Mouse (Mus musculus) neural tube, embryonic 12.5 days (tissue): ENCODE data around the gene Nav3. TPM values are rescaled to one million over a fixed set of nuclear protein-coding genes. Genes with fewer than 3 reads are reported as not detected.

Source experiments
- ATAC-seq: fragments of 200-750 bp; cut with Nextera tagmentation; 2 replicates; pipeline ENCODE4 v1.8.0; 2017; ENCODE audit warnings: low read depth, mild to moderate bottlenecking, moderate TSS enrichment, moderate library complexity; ENCODE audit not compliant: low FRiP score
- H3K27ac ChIP-seq: fragments of 300-500 bp; sonication (generic); 2 replicates; pipeline ENCODE4 v1.5.1; 2016
- H3K27me3 ChIP-seq: fragments of 300-500 bp; sonication (generic); replicated peaks from 2 replicates; pipeline ENCODE4 v1.6.1; 2016; ENCODE audit warnings: mild to moderate bottlenecking
- H3K36me3 ChIP-seq: fragments of 300-500 bp; sonication (generic); 2 replicates; pipeline ENCODE4 v1.6.1; 2016; ENCODE audit warnings: mild to moderate bottlenecking
- H3K4me1 ChIP-seq: fragments of 300-500 bp; sonication (generic); 2 replicates; pipeline ENCODE4 v1.6.1; 2016
- H3K4me2 ChIP-seq: fragments of 300-500 bp; sonication (generic); replicated peaks from 2 replicates; pipeline ENCODE4 v1.6.1; 2016; ENCODE audit warnings: mild to moderate bottlenecking
- H3K4me3 ChIP-seq: fragments of 300-500 bp; sonication (generic); 2 replicates; pipeline ENCODE4 v1.5.1; 2016
- H3K9ac ChIP-seq: fragments of 300-500 bp; sonication (generic); 2 replicates; pipeline ENCODE4 v1.6.1; 2016; ENCODE audit warnings: mild to moderate bottlenecking
- H3K9me3 ChIP-seq: fragments of 300-500 bp; sonication (generic); 2 replicates; pipeline ENCODE4 v1.6.1; 2016; ENCODE audit warnings: mild to moderate bottlenecking
- WGBS: fragments of 180-500 bp; shearing (Covaris S2); methylation state at CpG from one replicate; pipeline ENCODE4 v1.1.7; 2016; 5-methylcytosine and 5-hydroxymethylcytosine counted together
- polyA plus RNA-seq: library from polyadenylated mRNA; unstranded; fragments of >200 nt; fragmentation: Nextera tagmentation; extraction: Ambion mirVana; gene quantifications from 2 replicates; pipeline ENCODE4 v1.2.1, GENCODE M21; 2016

Gene Nav3
- polyA plus RNA-seq, 1 experiment from 2014 or later: 19.5 TPM

DNA sequence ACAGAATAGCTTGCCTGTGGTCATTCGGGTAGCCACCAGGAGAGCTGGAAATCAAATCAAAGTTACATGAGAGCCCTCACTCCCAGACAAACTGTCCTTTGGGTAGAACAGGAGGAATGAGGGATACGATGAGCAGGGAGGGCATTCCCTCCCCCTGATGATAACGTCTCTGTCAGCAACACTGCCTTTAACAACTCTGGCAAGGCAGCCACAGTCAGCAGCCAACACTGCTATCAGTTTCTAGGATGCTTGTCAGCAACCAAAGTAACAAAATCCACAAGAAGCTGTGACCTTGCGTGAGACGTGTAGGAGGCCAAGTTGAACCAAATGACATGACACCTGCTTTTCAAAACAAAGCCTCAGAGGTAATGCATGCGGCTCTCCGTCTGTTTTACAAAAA lies 103.9 kb downstream of the Nav3 start:
- 81% methylated on average over 7 of the region's 7 CpGs for WGBS
- no peaks in the 10 kb centered on the region for H3K9me3 ChIP-seq

DNA sequence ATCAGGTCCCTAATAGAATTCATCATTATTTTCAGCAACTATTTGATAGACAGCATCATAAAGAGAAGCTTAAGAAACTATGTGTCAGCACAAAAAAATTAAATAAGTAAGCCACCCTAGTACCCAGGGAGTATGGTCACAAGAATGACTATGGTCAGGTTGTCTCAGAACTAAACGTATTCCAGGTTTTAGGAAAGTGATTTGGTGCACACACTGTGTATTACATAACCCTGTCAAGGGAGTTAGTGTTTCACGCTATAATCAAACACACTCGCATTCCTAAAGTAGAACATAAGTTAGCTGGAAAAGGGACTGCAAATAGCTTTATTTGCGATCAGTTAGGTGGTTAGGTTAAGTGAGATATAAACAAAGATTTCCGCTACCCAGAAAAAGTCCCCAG lies 126.0 kb downstream of the Nav3 start:
- Histone ChIP-seq H3K9ac (no peak overlapping the region), H3K4me2 (no peak overlapping the region), H3K27me3 (no peaks in the 10 kb centered on the region), H3K9me3 (no peaks in the 10 kb centered on the region), H3K4me3 (no peak overlapping the region), H3K27ac (no peak overlapping the region), H3K36me3 (no peaks in the 10 kb centered on the region), H3K4me1 (no peaks in the 10 kb centered on the region)
- WGBS: 90% methylated on average over 5 of the region's 5 CpGs
- no peak for ATAC-seq

More for the DNA sequence above, 103.9 kb downstream of the Nav3 start:
- no peaks in the 10 kb centered on the region for H3K4me1 ChIP-seq
- no peaks in the 10 kb centered on the region for H3K36me3 ChIP-seq
- H3K9ac ChIP-seq: no peak overlapping the region
- H3K4me2 ChIP-seq: no peak overlapping the region
- no peak overlapping the region for H3K4me3 ChIP-seq
- ATAC-seq: no peak
- H3K27ac ChIP-seq: no peak overlapping the region
- H3K27me3 ChIP-seq: no peaks in the 10 kb centered on the region

DNA sequence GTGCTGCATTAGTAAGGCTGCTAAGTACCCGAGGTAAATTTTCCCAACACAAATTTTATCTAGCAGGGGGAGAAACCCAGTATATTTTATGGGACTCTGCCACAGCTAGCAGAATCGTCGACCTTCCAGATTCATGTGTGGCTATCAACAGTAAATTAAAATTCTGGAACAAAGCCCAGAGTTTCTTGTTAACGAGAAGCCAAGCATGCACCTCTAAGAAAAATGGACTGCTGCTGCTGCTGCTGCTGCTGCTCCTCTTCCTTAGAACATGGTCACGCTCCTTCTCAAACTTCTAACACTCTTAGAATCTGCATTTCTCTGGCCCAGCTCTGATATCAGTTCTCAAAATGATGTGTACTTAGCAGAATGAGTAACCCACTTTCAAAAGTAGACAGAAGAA lies 126.4 kb downstream of the Nav3 start:
- ATAC-seq: no peak
- 59% methylated on average over 5 of the region's 5 CpGs for WGBS
- no peaks in the 10 kb centered on the region for H3K4me1 ChIP-seq
- H3K9ac ChIP-seq: no peak overlapping the region
- no peak overlapping the region for H3K27ac ChIP-seq
- no peak overlapping the region for H3K4me2 ChIP-seq
- H3K9me3 ChIP-seq: no peaks in the 10 kb centered on the region
- H3K4me3 ChIP-seq: no peak overlapping the region
- H3K27me3 ChIP-seq: no peaks in the 10 kb centered on the region
- H3K36me3 ChIP-seq: no peaks in the 10 kb centered on the region

DNA sequence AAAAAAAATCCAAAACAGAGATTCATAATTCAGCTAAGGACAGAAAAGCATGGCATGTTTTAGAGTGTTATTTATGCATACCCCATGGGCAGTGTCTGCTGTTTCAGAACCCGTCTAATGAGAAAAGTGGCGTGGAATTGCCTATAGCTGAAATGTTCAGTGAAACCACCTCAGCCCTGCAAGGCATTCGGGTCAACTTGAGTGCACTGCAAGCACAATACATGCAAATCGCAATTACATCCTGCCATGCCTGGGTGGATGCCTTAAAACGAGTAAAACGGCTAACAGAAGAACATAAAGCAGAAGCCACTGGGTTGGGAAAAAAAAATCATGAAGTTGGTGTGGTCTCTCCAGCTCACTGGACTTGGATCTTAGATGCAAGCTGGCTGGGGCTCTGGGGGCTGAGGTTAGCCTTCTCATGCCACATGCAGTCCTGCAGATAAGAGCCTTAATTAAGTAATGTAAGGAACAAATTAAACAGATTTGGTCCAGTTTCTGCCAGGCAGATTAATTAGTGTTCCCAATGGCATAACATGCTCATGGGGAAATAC lies 133.8 kb downstream of the Nav3 start:
- no peak overlapping the region for H3K4me2 ChIP-seq
- no peaks in the 10 kb centered on the region for H3K36me3 ChIP-seq
- H3K4me1 ChIP-seq: 0 out of 2 replicates have a peak, but pooled peaks cover 5% of the 10 kb centered on the region
- no peak overlapping the region for H3K9ac ChIP-seq
- ATAC-seq: no peak
- 43% methylated on average over 6 of the region's 6 CpGs for WGBS
- no peak overlapping the region for H3K4me3 ChIP-seq
- no peak overlapping the region for H3K27ac ChIP-seq
- no peaks in the 10 kb centered on the region for H3K27me3 ChIP-seq
- no peaks in the 10 kb centered on the region for H3K9me3 ChIP-seq

DNA sequence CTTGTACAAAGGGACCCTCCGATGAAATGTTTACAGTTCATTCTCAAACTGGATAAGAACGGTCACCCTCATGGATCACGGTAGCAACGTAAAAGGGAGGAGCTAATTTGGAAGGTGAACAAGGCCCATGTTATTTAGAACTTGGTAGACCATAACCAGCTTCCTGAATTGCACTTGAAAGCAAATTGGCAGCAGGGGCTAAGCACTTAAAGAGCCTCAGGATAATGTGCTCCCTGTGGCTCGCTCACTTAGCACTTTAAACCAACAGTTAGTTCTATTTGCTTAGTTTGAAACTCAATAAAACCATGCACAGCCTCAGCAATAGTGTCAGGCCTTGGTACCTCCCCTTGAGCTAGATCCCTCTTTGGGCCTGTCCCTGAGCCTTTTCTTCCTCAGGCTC lies 138.7 kb downstream of the Nav3 start:
- ATAC-seq: no peak
- no peak overlapping the region for H3K4me3 ChIP-seq
- H3K36me3 ChIP-seq: no peaks in the 10 kb centered on the region
- 39% methylated on average over 5 of the region's 5 CpGs for WGBS
- H3K9ac ChIP-seq: no peak overlapping the region
- H3K4me2 ChIP-seq: no peak overlapping the region
- no peaks in the 10 kb centered on the region for H3K27me3 ChIP-seq
- H3K9me3 ChIP-seq: 0 out of 2 replicates have a peak, but pooled peaks cover 2% of the 10 kb centered on the region
- H3K27ac ChIP-seq: no peak overlapping the region
- H3K4me1 ChIP-seq: 0 out of 2 replicates have a peak, but pooled peaks cover 3% of the 10 kb centered on the region

DNA sequence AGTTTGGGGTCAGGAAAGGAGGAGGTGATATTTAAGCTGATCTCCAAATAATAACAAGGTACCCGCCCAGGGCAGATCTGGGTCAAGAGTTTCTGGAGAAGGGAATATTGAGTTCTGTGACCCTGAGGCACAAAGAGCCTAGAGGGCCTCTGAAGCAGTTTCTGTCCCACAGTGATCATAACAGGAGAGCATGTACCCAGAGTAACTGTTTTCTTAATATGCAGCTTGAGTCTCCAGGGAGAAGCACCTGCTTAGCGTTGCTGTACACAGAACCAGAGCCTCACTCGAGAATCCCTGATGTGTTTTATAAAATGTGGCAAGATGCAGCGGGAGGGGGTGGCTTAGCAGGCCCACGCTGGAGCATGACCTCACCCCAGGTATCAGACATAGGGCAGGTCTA lies 141.5 kb downstream of the Nav3 start:
- Histone ChIP-seq H3K9me3 (0 out of 2 replicates have a peak, but pooled peaks cover 3% of the 10 kb centered on the region), H3K9ac (no peak overlapping the region), H3K4me3 (no peak overlapping the region), H3K4me1 (no peaks in the 10 kb centered on the region), H3K27me3 (no peaks in the 10 kb centered on the region), H3K36me3 (no peaks in the 10 kb centered on the region), H3K27ac (no peak overlapping the region), H3K4me2 (no peak overlapping the region)
- 68% methylated on average over 5 of the region's 5 CpGs for WGBS
- ATAC-seq: no peak

DNA sequence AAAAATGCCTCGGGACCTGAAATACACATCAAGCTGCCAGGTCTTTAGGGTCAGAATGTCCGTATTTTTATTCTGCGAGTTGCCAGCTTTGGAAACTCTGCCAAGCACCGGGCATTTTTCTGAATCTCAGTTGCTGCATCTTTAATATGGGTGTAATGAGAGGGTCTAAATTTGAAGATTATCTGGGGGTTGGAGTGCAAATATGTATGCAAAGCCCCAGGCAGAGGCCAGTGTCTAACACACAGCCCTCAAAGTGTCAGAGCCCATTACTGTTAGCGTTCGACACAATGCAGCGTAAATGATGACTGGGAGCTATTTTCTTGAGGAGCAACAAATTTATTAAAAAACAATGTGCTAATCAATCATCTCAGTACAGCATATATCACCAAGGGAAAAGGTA lies 142.0 kb downstream of the Nav3 start:
- no peak for ATAC-seq

DNA sequence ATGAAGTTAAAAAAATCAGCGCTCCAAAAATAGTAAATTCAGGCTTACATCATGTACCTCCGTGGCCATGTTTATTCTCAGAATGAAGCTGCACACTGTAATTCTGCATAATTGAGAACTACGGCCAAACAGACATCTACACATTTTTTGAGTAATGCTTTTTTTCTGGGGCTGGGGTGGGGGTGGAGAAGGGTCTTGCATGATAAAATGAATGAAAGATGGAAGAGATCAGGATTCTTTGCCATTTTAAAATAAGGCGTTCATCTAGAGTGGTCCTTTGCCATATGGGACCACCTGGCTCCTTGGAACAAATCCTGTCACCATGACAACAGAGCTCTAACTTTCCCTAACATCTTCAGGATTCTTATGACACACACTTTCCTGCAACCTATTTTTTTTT lies 146.5 kb downstream of the Nav3 start:
- no peak overlapping the region for H3K27ac ChIP-seq
- no peak overlapping the region for H3K9ac ChIP-seq
- no peaks in the 10 kb centered on the region for H3K27me3 ChIP-seq
- H3K9me3 ChIP-seq: 0 out of 2 replicates have a peak, but pooled peaks cover 3% of the 10 kb centered on the region
- H3K36me3 ChIP-seq: no peaks in the 10 kb centered on the region
- ATAC-seq: no peak
- H3K4me3 ChIP-seq: no peak overlapping the region
- no peaks in the 10 kb centered on the region for H3K4me1 ChIP-seq
- H3K4me2 ChIP-seq: no peak overlapping the region
- WGBS: 88% methylated on average over 4 of the region's 4 CpGs

More for the DNA sequence above, 142.0 kb downstream of the Nav3 start:
- Histone ChIP-seq H3K36me3 (no peaks in the 10 kb centered on the region), H3K4me1 (no peaks in the 10 kb centered on the region), H3K4me3 (no peak overlapping the region), H3K27me3 (no peaks in the 10 kb centered on the region), H3K9me3 (0 out of 2 replicates have a peak, but pooled peaks cover 3% of the 10 kb centered on the region), H3K27ac (no peak overlapping the region), H3K9ac (no peak overlapping the region), H3K4me2 (no peak overlapping the region)
- 73% methylated on average over 7 of the region's 7 CpGs for WGBS

DNA sequence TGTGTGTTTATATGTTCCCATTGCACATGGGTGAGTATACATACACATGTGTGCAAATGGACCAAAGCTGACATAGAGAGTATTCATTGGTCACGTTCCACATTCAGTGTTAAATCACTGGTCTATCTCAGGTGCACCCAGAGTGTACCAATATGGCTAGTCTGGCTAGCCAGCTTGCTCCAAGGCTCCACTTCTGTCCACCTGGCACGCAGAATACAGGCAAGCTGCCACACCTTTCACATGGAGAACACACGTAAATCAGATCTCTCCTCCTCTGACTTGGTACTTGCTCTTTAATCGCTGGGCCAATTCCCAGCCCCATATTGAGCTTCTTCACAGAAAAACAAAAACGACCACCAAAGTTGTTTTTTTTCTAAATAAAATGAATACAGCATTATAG lies 150.4 kb downstream of the Nav3 start:
- no peak overlapping the region for H3K4me3 ChIP-seq
- no peaks in the 10 kb centered on the region for H3K9me3 ChIP-seq
- H3K4me1 ChIP-seq: no peaks in the 10 kb centered on the region
- H3K36me3 ChIP-seq: no peaks in the 10 kb centered on the region
- no peak overlapping the region for H3K27ac ChIP-seq
- no peak overlapping the region for H3K4me2 ChIP-seq
- no peaks in the 10 kb centered on the region for H3K27me3 ChIP-seq
- 86% methylated on average over 5 of the region's 5 CpGs for WGBS
- H3K9ac ChIP-seq: no peak overlapping the region
- ATAC-seq: no peak

DNA sequence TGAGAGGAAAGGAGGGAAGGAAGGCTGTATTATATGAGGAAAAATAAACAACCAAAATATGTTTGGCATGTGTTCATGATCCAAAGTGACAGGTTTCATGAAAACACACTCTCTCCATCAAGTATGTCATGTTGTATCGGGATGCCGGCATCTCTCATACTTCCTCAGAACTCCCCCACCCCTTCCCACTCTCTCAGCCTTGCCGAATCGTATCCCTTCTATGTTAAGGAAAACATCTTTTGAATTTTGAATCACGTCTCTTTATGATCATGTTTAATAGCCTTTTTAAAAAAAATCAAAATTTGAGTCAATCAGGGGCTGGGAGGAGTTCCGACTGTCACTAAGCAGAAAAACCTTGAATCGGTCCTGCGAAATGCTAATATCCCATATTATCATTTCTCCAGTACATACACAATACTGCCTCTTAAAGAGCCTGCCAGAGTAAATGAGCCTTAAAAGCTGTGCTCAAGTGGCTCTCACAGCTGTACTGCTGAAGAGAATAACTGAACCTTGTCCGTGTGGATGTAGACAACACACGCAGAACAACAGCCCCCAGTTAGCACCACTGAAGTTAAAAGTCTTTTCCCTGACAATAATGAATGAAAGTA lies 165.9 kb downstream of the Nav3 start:
- Histone ChIP-seq H3K4me1 (no peaks in the 10 kb centered on the region), H3K27me3 (no peaks in the 10 kb centered on the region), H3K36me3 (no peaks in the 10 kb centered on the region), H3K27ac (no peak overlapping the region), H3K9ac (no peak overlapping the region), H3K4me2 (no peak overlapping the region), H3K9me3 (no peaks in the 10 kb centered on the region), H3K4me3 (no peak overlapping the region)
- no peak for ATAC-seq
- 82% methylated on average over 10 of the region's 10 CpGs for WGBS

DNA sequence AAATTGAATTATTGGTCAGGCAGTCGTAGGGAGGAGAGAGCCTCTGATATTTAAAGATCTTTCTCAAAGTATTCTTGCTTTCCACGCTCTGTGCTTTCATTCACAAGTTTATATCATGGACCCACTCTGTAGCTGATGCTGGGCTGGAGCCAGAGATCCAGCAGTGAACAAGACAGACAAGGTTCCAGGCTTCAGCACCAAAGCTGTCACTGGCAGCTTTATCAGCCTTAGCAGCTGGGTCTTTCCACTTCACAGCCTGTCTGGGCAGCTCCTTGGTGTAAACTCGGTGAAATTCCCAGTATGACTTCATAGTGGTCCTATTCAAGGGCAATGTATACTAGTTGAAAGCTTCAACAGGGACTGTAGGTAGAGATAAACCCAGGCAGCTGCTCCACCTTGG lies 172.1 kb downstream of the Nav3 start:
- Histone ChIP-seq H3K27me3 (no peaks in the 10 kb centered on the region), H3K4me2 (no peak overlapping the region), H3K4me1 (no peaks in the 10 kb centered on the region), H3K36me3 (no peaks in the 10 kb centered on the region), H3K9ac (no peak overlapping the region), H3K9me3 (no peaks in the 10 kb centered on the region), H3K4me3 (no peak overlapping the region), H3K27ac (no peak overlapping the region)
- no peak for ATAC-seq
- 85% methylated on average over 3 of the region's 3 CpGs for WGBS

DNA sequence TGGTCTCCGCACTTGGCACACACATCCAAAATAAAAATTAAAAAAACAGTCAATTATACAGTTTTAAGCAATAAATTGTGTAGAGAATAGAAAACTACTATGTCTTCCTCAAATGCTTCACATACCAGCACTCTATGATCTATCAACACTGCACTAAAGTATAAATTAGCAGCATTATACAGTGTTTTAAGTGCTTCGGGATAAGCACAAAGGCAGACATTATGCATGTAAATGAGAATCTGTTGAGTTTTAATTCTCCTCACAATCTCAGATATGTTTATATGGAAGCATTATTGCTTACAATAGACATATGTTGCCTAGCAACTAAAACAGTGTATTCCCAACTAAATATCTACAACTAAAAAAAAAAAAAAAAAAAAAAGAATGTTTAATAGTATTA lies 183.2 kb downstream of the Nav3 start:
- Histone ChIP-seq H3K27me3 (no peaks in the 10 kb centered on the region), H3K4me1 (no peaks in the 10 kb centered on the region), H3K4me2 (no peak overlapping the region), H3K4me3 (no peak overlapping the region), H3K9me3 (no peaks in the 10 kb centered on the region), H3K36me3 (no peaks in the 10 kb centered on the region), H3K9ac (no peak overlapping the region), H3K27ac (no peak overlapping the region)
- no peak for ATAC-seq
- WGBS: 85% methylated on average over 2 of the region's 2 CpGs

DNA sequence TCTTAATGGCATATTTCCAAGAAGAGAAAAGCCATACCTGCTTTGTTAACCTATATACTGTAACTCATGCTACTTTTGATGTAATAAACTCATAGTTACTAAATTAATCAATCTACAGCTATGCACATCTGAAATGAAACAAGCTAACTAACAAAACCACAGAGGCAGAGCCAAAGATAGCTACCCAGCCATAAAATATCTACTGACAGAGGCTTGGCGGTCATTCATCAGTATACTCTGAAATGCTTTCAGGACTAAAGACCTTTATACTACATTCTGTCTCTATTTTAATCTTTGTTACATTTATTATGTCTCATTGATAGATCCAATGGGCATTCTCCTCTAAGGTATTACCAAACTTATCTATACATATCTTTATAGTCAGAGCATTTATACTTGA lies 185.4 kb downstream of the Nav3 start:
- no peaks in the 10 kb centered on the region for H3K9me3 ChIP-seq
- no peak overlapping the region for H3K4me2 ChIP-seq
- H3K4me1 ChIP-seq: no peaks in the 10 kb centered on the region
- no peak for ATAC-seq
- no peak overlapping the region for H3K9ac ChIP-seq
- H3K4me3 ChIP-seq: no peak overlapping the region
- no peaks in the 10 kb centered on the region for H3K27me3 ChIP-seq
- H3K27ac ChIP-seq: no peak overlapping the region
- H3K36me3 ChIP-seq: no peaks in the 10 kb centered on the region
- 78% methylated on average over 1 of the region's 1 CpGs for WGBS
